Mouse (Mus musculus): ENCODE results near the gene Dnajc11.

Gene Dnajc11

GRCm38 (mm10) chr4:151988342-151989109 is 55.0 kb downstream of the Dnajc11 start, which contains the start of gene Thap3:
Gene Thap3, minus strand, starts transcription at chr4:151988997.
- ChIA-PET CTCF (interaction anchor here (0.5 to 2.5 kb wide), 18 partner anchors 8 to 199 kb away, joined by 3 to 13 read pairs (median 4); partner anchors contain the start of gene Nol9 (in 2 of the 4)), POLR2A (interaction anchor here in 3 of 4 experiments (0.6 to 5.3 kb wide), 19 partner anchors 8 to 323 kb away, joined by 3 to 42 read pairs (median 4); partner anchors contain the start of genes Klhl21 (in 3 of the 3), Nol9 (in 2 of the 3), Tas1r1 (in 2 of the 3) and Zbtb48 (in 2 of the 3))

GRCm38 (mm10) chr4:151989110-151989488 is 55.6 kb downstream of the Dnajc11 start:
- POLR2A ChIA-PET, result interaction anchor here in 3 of 4 experiments (0.6 to 5.3 kb wide), 18 partner anchors 8 to 488 kb away, joined by 3 to 42 read pairs (median 4); partner anchors contain the start of genes Klhl21 (in 3 of the 3), Nol9 (in 2 of the 3), Tas1r1 (in 2 of the 3) and Zbtb48 (in 2 of the 3)
- CTCF ChIA-PET, result interaction anchor here (0.5 to 2.5 kb wide), 18 partner anchors 8 to 199 kb away, joined by 3 to 13 read pairs (median 4); partner anchors contain the start of gene Nol9 (in 2 of the 4)

GRCm38 (mm10) chr4:151992091-151992490 is 58.6 kb downstream of the Dnajc11 start:
- POLR2A ChIA-PET, result interaction anchor here in 2 of 4 experiments (0.6 to 5.3 kb wide), 9 partner anchors 9 to 1950 kb away, joined by 3 to 42 read pairs (median 4); partner anchors contain the start of gene Klhl21 (in 2 of the 2)
- CTCF ChIA-PET, result interaction anchor here in 1 of 4 experiments (1.2 to 1.5 kb wide), 2 partner anchors 12 to 15 kb away, joined by 4 to 6 read pairs; no protein-coding TSS in a partner anchor

- CTCF ChIA-PET, result interaction anchor here in 3 of 4 experiments (0.7 to 1.5 kb wide), 4 partner anchors 12 to 161 kb away, joined by 3 to 6 read pairs (median 3); no protein-coding TSS in a partner anchor
- POLR2A ChIA-PET, result interaction anchor here in 2 of 4 experiments (0.6 to 5.3 kb wide), 9 partner anchors 10 to 146 kb away, joined by 3 to 45 read pairs (median 4); partner anchors contain the start of gene Klhl21 (in 2 of the 2)
These were observed 59.5 kb downstream of the Dnajc11 start for GRCm38 (mm10) chr4:151993035-151993434.

GRCm38 (mm10) chr4:151994228-151995171 is 61.0 kb downstream of the Dnajc11 start:
- POLR2A ChIA-PET, result interaction anchor here in 2 of 4 experiments (0.8 to 4.8 kb wide), 6 partner anchors 11 to 28 kb away, joined by 3 to 45 read pairs (median 3); partner anchors contain the start of gene Klhl21 (in 2 of the 2)
- CTCF ChIA-PET, result interaction anchor here (0.5 to 1.5 kb wide), 8 partner anchors 14 to 1300 kb away, joined by 3 to 4 read pairs (median 3); partner anchors contain the start of genes Klhl21 (in 1 of the 4) and Tas1r1 (in 1 of the 4)

GRCm38 (mm10) chr4:151995371-151996172 is 62.1 kb downstream of the Dnajc11 start:
- ChIA-PET POLR2A (interaction anchor here in 3 of 4 experiments (0.6 to 4.8 kb wide), 32 partner anchors 8 to 887 kb away, joined by 3 to 45 read pairs (median 4); partner anchors contain the start of genes Klhl21 (in 3 of the 3) and Zbtb48 (in 2 of the 3)), CTCF (interaction anchor here (0.5 to 1.6 kb wide), 22 partner anchors 10 to 899 kb away, joined by 3 to 14 read pairs (median 4); partner anchors contain the start of genes Klhl21 (in 2 of the 4), Nol9 (in 2 of the 4) and Dnajc11 (in 1 of the 4))

GRCm38 (mm10) chr4:151996173-151996950 is 62.9 kb downstream of the Dnajc11 start, which contains the start of gene Phf13:
Gene Phf13, minus strand, starts transcription at chr4:151996258.
- POLR2A ChIA-PET, result interaction anchor here in 3 of 4 experiments (0.6 to 4.8 kb wide), 50 partner anchors 8 to 1934 kb away, joined by 3 to 45 read pairs (median 4); partner anchors contain the start of genes Klhl21 (in 3 of the 3), Zbtb48 (in 2 of the 3) and Rpl22 (in 1 of the 3)
- CTCF ChIA-PET, result interaction anchor here (0.5 to 1.6 kb wide), 30 partner anchors 10 to 1630 kb away, joined by 3 to 14 read pairs (median 4); partner anchors contain the start of genes Dnajc11 (in 2 of the 4), Klhl21 (in 2 of the 4) and Nol9 (in 2 of the 4)

GRCm38 (mm10) chr4:151996951-151997222 is 63.4 kb downstream of the Dnajc11 start:
- ChIA-PET POLR2A (interaction anchor here in 3 of 4 experiments (0.6 to 4.8 kb wide), 29 partner anchors 9 to 1319 kb away, joined by 3 to 45 read pairs (median 4); partner anchors contain the start of genes Klhl21 (in 3 of the 3), Zbtb48 (in 2 of the 3) and Rpl22 (in 1 of the 3)), CTCF (interaction anchor here (0.7 to 1.6 kb wide), 17 partner anchors 9 to 157 kb away, joined by 3 to 14 read pairs (median 4); partner anchors contain the start of genes Klhl21 (in 2 of the 4), Dnajc11 (in 1 of the 4) and Nol9 (in 1 of the 4))

- CTCF ChIA-PET, result interaction anchor here in 1 of 4 experiments (0.6 kb wide), 1 partner anchor 140 kb away, joined by 3 read pairs; no protein-coding TSS in a partner anchor
- POLR2A ChIA-PET, result interaction anchor here in 2 of 4 experiments (1.0 to 4.8 kb wide), 4 partner anchors 10 to 16 kb away, joined by 3 to 45 read pairs (median 14); partner anchors contain the start of gene Klhl21 (in 2 of the 2)
These were observed 64.2 kb downstream of the Dnajc11 start for GRCm38 (mm10) chr4:151997701-151998100.

GRCm38 (mm10) chr4:151999481-151999880 is 66.0 kb downstream of the Dnajc11 start:
- POLR2A ChIA-PET, result interaction anchor here in 2 of 4 experiments (1.1 to 3.3 kb wide), 4 partner anchors 9 to 29 kb away, joined by 3 to 17 read pairs (median 9); partner anchors contain the start of gene Klhl21 (in 2 of the 2)
- CTCF ChIA-PET, result interaction anchor here in 3 of 4 experiments (0.6 to 1.0 kb wide), 4 partner anchors 10 to 1776 kb away, joined by 3 read pairs; no protein-coding TSS in a partner anchor

GRCm38 (mm10) chr4:152000906-152001305 is 67.4 kb downstream of the Dnajc11 start:
- CTCF ChIA-PET, result interaction anchor here in 2 of 4 experiments (0.6 to 1.8 kb wide), 2 partner anchors 12 to 211 kb away, joined by 3 to 5 read pairs; partner anchors contain the start of gene Thap3 (in 1 of the 2)
- POLR2A ChIA-PET, result interaction anchor here in 2 of 4 experiments (0.6 to 3.3 kb wide), 4 partner anchors 8 to 340 kb away, joined by 3 to 17 read pairs (median 8); partner anchors contain the start of gene Klhl21 (in 2 of the 2)

- POLR2A ChIA-PET, result no interaction called here
- CTCF ChIA-PET, result interaction anchor here in 2 of 4 experiments (0.6 to 1.8 kb wide), 3 partner anchors 12 to 212 kb away, joined by 3 to 19 read pairs (median 5); partner anchors contain the start of gene Thap3 (in 1 of the 2)
These were observed 67.8 kb downstream of the Dnajc11 start for GRCm38 (mm10) chr4:152001335-152001734.

- CTCF ChIA-PET, result interaction anchor here in 1 of 4 experiments (0.6 kb wide), 2 partner anchors 58 to 190 kb away, joined by 3 read pairs; no protein-coding TSS in a partner anchor
- POLR2A ChIA-PET, result interaction anchor here in 1 of 4 experiments (0.6 kb wide), 1 partner anchor 12 kb away, joined by 3 read pairs; no protein-coding TSS in a partner anchor
These were observed 68.6 kb downstream of the Dnajc11 start for GRCm38 (mm10) chr4:152002063-152002462.

- CTCF ChIA-PET, result interaction anchor here (0.8 to 4.0 kb wide), 17 partner anchors 10 to 148 kb away, joined by 3 to 17 read pairs (median 3); partner anchors contain the start of genes Phf13 (in 3 of the 4), Camta1 (in 1 of the 4) and Thap3 (in 1 of the 4)
- POLR2A ChIA-PET, result interaction anchor here in 2 of 4 experiments (0.8 to 7.9 kb wide), 11 partner anchors 10 to 25 kb away, joined by 3 to 78 read pairs (median 9); partner anchors contain the start of genes Phf13 (in 2 of the 2), Thap3 (in 2 of the 2) and Zbtb48 (in 1 of the 2)
These were observed 72.6 kb downstream of the Dnajc11 start for GRCm38 (mm10) chr4:152006137-152006536.
